Mouse (Mus musculus): ENCODE measurements around the gene Mgll.

Gene Mgll

GRCm38 (mm10) chr6:88746271-88746670, 22.1 kb downstream of the Mgll start:
- no peak for DNase-seq

- no peak for DNase-seq
Measured at GRCm38 (mm10) chr6:88747296-88748040, 23.3 kb downstream of the Mgll start.

DNA sequence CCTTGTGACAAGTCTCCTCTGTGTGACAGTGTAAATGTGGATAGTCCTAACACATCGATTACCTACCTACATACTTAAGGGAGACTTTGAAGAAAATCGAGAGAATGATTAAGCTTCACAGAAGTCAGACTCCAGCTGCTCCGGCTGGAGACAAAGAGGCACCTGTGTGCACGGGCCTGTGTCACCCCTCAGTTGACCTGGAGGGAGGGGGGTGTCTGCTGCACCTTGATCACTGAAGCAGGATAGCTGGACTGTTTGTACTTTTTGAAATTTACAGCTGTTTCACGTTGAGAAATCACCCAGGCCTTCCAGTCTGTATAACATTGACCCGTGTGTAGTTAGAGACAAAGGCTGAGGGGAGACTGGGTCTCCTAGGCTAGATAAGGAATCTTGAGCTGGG, 26.7 kb downstream of the Mgll start:
- no peak for DNase-seq

- DNase-seq: peak; percentile 63 to 66
Measured at GRCm38 (mm10) chr6:88752711-88753219, 28.6 kb downstream of the Mgll start.

GRCm38 (mm10) chr6:88753578-88753977, 29.4 kb downstream of the Mgll start:
- DNase-seq: no peak

DNA sequence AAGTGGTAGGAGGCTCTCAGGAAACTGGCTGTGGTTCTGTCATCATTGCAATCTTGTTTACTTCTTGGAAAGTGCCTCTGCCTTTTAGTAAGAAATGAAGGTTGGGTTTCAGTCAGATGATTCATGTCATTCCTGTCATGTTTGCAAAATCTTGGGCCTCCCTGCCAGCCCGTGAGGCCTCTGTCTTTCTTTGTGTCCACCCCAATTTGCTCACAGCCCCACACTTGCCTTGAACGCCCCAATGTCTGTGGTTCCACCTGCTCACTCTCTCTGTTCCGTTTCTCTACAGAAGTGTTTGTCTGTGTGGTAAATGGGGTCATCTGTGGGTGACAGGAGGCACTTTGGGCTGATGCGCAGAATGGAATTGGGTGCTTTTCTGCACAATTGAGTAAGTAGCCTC, 32.8 kb downstream of the Mgll start:
- no peak for DNase-seq

DNA sequence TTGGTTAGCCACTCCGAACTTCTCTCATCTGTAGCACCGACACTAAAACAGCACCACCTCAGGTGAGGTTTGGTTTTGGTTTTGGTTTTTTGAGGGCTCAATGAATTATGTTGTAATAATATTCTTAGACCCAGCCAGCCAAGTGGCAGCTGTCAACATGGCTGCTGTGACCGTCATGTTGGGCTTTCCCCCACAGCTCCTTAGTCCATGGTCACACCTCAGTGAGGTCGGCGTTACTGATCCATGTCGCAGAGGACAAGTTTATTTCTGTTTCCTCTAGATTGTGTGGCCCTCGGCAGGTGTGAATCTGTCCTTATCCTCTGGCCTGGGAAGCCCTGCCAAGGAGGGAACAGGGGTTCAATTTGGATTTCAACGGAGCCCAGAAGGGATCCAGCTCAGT, 33.9 kb downstream of the Mgll start:
- no peak for DNase-seq

DNA sequence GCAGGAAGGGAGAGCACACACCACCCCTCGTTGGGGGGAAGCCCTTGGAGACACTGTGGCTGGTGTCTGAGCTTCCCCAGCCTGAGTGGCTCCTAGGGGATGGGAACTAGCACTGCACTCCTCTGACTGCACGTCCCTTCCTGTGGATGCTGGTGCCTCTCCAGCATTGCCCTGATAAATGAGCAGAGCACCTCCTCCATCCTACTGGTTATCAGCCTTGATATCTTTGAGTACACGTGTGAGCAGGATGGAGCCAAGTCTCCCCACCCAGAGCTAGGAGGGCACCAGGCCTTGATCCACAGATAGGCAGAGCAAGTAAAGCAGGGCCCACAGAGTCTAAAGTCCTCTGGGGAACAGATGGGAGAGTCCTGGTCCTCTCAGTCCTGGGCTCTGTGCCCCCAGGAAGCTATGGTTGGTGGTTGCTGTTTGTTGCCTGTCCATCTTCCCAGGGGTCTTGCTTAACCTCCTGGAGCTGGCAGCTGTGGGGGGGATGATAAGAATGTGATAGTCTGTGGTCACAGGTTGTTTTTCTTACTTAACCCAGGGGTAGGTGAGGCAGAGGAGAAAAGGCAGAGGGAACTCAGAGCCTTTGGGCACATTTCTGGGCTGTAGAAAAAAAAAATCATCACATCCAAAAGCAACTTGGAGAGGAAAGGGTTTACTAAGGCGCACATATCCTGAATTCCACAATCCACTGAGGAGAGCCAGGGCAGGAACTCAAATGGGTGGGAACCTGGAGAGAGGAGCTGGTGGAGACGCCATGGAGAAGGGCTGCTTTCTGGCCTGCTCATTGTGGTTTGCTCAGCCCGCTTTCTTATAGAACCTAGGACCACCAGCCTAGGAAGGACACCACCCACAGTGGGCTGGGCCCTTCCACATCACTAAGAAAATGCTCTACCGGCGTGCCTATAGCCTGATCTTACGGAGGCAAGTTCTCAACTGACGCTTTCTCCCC, 34.6 kb downstream of the Mgll start:
- DNase-seq: peak in 1 of 2 experiments; percentile 51

- peak in 1 of 2 experiments; percentile 44 for DNase-seq
Measured at GRCm38 (mm10) chr6:88759793-88760453, 35.7 kb downstream of the Mgll start.

- no peak for DNase-seq
Measured at GRCm38 (mm10) chr6:88760935-88761635, 36.9 kb downstream of the Mgll start.

DNA sequence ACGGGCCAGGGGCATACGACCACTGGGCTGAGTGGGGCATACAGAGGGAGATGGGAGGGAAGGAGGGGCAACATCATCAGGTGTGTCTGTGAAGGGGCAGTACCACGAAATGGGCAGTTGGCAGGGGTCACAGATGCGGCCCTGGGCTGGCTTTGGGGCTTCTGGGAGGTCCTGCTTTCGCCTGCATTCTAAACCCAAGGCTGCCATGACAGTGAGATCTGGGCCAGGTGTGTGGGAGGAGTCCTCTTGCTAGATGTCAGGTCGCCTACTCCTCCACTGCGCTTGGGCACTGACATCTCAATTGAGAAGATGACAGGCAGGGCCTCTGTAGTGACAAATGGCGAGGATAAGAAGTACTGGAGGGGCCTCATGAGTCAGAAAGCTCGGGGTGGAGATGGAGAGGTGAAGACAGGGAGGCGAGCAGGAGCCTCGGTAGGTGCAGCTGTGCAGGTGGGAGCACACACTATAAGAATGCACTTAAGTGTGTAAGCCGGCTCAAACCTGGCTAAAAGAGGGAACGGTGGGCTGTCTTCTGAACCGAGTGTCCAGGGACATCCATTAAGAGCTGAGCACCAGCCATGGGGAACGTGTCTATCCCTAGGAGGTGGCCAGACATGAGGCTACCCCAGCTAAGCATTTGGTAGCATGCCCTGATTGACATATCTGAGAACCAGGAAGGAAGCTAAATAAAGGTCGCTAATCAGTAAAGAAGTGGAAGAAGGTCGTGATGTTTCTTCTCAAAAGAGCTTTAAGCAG, 37.6 kb downstream of the Mgll start:
- DNase-seq: no peak

- no peak for DNase-seq
Measured at GRCm38 (mm10) chr6:88762440-88763196, 38.4 kb downstream of the Mgll start.

DNA sequence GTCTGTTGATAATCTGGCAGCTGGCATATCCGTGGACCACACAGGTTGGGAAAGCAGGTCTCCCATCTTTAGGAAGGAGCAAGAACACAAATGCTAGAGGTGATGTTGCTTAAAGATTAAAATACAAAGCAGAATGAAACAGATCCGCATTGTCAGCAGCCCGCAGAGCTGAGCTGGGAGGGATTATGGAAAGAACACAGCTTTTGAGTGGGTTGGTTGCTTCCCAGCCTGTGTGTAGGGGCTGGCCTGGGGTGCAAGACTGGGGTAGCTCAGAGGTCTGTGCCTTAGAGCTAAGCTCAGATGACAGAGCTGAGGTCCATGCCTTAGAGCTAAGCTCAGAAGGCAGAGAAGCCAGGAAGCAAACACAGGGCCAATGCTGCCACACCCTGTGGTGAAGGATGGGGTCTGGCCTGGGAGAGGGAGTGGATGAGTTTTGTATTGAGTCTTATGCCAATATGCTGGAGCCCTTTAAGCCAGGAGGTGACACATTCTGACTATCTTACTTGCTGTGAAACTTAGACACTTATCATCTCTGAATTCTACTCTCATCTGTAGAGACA, 39.4 kb downstream of the Mgll start:
- no peak for DNase-seq

DNA sequence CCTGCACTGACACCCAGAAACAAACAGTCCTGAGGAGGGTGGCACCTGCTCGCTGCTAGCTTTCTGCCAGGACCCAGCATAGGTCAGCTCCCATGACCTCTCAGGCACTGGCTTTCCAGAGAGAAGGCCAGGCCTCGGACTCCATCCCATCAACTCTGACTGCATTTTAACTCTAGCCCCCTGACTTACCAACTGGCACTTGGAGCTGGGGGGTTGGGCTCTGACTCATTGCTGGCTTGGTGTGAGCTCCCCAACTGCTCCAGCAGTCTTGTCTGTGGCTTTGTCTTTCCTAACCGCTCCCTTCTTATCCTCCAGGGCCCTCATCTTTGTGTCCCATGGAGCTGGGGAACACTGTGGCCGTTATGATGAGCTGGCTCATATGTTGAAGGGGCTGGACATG, 40.1 kb downstream of the Mgll start:
- no peak for DNase-seq

DNA sequence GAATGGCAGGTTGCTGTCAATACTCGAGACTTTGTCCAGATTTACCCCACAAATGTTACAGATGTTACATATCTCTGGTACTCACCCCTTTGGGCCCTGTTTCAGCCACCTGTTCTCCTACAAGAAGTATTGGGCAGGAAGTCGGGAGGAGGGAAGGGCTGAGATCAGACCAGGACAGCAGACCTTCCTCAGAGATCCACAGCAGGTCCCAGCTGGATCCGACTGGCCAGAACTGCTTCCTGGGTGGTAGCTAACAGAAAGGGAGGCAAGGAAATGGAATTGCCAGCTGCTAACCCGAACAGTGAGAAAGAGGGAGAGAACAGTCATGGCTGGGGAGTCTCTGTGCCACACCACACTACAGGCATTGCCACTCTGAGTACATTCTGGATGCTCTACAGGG, 43.5 kb downstream of the Mgll start:
- DNase-seq: no peak

DNA sequence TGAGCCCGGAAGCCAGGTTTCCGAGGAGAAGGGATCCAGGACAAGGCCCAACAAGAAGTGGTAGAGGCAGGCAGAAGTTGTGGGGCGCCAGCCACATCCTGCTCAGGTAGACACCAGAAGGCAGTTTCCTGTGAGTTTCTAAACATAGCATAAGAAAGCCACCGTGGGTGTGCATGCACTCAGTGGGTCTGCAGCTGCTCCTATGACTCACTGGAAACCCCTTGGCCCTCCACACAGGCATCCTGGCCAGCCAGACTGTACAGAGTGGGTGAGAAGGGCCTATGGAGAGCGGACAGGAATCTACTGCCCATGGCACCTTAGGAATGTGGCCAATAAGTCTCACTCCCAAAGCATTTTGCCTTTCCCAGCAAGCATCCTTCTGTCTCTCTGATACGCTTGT, 45.5 kb downstream of the Mgll start:
- DNase-seq: no peak

GRCm38 (mm10) chr6:88770300-88770904, 46.2 kb downstream of the Mgll start:
- no peak for DNase-seq

DNA sequence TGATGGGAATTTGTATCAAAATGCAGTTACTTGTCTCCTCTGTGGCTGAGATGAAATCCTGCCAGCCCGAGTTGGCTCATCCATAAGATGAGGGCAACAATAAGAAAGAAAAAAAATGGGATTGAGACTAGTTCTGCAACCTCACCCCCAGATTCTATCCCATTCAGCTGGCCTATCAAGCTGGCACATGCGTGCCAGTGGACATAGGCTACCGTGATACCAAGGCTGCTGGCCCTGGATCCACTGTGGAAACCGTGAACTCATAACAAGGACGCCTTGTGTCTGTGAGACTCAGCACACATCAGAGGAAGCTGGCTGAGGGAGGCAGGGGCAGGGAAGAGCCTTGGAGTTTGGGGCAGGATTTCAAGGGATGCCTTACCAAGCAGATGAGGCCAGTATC, 46.8 kb downstream of the Mgll start:
- DNase-seq: no peak

DNA sequence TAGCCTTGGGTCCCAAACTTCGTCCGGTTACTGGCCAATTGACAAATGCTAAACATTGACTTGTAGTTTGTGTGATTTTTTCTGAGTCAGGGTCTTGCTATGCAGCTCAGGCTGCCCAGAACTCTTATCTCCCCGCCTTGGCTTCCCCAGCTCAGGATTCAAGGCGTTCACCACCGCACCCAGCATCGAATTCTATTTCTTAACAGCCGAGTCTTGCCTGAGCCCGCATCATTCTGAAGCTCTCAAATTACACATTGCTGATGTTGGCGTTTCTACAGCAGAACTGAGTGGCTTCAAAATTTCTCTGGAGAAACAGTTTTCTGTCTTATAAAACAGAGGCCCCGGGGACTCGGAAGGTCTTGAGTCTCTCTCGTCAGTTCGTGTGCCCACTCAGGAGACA, 47.8 kb downstream of the Mgll start:
- no peak for DNase-seq

DNA sequence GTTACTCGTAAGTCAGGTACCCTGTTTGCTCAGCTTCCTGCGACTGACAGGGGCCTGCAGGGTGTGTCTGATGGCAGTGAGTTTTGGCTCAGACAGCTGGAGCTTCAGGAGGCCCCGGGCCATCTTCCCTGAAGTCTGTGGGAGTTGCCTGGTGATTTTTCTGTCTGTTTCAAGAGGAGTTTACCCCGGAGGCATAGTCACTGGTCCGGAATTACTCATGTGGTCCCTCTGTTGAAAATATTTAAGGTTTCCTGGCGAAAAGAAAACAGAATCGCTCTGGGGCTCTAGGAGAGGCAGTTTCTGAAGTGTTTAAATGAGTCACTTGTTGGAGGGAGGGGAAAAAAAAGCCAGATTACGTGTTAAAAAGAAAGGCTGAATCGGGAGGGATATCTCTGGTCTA, 49.8 kb downstream of the Mgll start:
- no peak for DNase-seq
